Comparison of ENCODE assay signal across 10 mouse cellular contexts in the genomic region with DNA sequence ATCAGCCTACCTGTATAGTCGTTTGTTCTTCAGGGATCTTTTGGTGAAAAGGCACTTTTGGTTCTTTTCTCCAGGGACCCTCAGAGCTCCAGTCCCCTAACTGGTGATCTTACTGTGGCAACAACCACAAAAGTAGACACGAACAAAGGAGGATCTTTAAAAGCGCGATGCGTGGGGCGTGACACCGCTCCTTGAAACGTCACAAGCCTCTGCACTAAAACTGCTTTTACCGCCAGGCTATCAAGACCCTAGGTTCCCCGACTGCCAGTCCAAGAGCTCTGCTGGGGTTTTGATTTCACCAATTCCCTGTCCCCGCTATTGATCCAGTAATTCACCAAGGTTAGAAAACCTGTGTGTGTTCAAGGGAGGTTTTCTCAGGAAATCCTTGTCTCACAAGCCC. TPM values are rescaled to one million over a fixed set of nuclear protein-coding genes. Genes with fewer than 3 reads are reported as not detected.
DNase-seq lines count a peak whose midpoint lies in the region; ATAC-seq and TF ChIP-seq lines count a peak whose summit lies in the region.
"Had no signal": no experiment of that assay in that cellular context is flagged by ENCODE, and none has a peak within 500 bp of the region (broad histone marks: within the 10 kb centered on the region; RNA-seq: fewer than 3 reads in every experiment).

No protein-coding gene starts in this region.

- peak overlapping the region; percentile 58 for H3K4me3 ChIP-seq in heart, embryonic 12.5 days
- peak overlapping the region; percentile 33; the same call in 1 of the 2 replicates for H3K4me3 ChIP-seq in cortical plate, adult 2 months (ENCODE audit: insufficient read depth, low read length)
- peak overlapping the region; percentile 31 for H3K4me3 ChIP-seq in hindbrain, embryonic 15.5 days
- H3K4me3 ChIP-seq in midbrain, embryonic 15.5 days: peak overlapping the region; percentile 31

- H3K4me2 ChIP-seq in heart, embryonic 12.5 days: peak overlapping the region; percentile 89
- H3K4me2 ChIP-seq in hindbrain, embryonic 15.5 days: peak overlapping the region; percentile 54
- H3K4me2 ChIP-seq in midbrain, embryonic 15.5 days: peak overlapping the region; percentile 54

- peaks cover 52% of the 10 kb centered on the region for H3K27me3 ChIP-seq in heart, embryonic 12.5 days (replicated peaks)
- H3K27me3 ChIP-seq in hindbrain, embryonic 15.5 days: peaks cover 87% of the 10 kb centered on the region
- H3K27me3 ChIP-seq in midbrain, embryonic 15.5 days (replicated peaks): peaks cover 80% of the 10 kb centered on the region

- no peak for ATAC-seq in heart, embryonic 12.5 days (ENCODE audit: insufficient number of reproducible peaks, low FRiP score)
- no peak for ATAC-seq in hindbrain, embryonic 15.5 days (ENCODE audit: low FRiP score, low read depth)
- ATAC-seq in midbrain, embryonic 15.5 days (replicated peaks): no peak

- no peaks in the 10 kb centered on the region for H3K9me3 ChIP-seq in heart, embryonic 12.5 days (replicated peaks)
- no peaks in the 10 kb centered on the region for H3K9me3 ChIP-seq in hindbrain, embryonic 15.5 days
- no peaks in the 10 kb centered on the region for H3K9me3 ChIP-seq in midbrain, embryonic 15.5 days

- 2% methylated on average over 11 of the region's 11 CpGs for WGBS in heart, embryonic 12.5 days
- 3% methylated on average over 11 of the region's 11 CpGs for WGBS in hindbrain, embryonic 15.5 days
- 4% methylated on average over 11 of the region's 11 CpGs for WGBS in midbrain, embryonic 15.5 days

- no peak overlapping the region for H3K9ac ChIP-seq in heart, embryonic 12.5 days
- H3K9ac ChIP-seq in hindbrain, embryonic 15.5 days: no peak overlapping the region
- H3K9ac ChIP-seq in midbrain, embryonic 15.5 days: no peak overlapping the region

- DNase-seq in heart, postnatal 14 days: no peak
- DNase-seq in cerebellum, postnatal 36 days: no peak
- no peak for DNase-seq in cerebellum, postnatal 10 days
- no peak for DNase-seq in spleen, postnatal 10 days (ENCODE audit: low spot score in 2 of 2)
- DNase-seq: kidney, adult 11 months; right cerebral cortex, postnatal 14 days had no signal

- peaks cover 18% of the 10 kb centered on the region for H3K4me1 ChIP-seq in heart, embryonic 12.5 days (replicated peaks)
- H3K4me1 ChIP-seq in cortical plate, adult 2 months (ENCODE audit: control insufficient read depth, insufficient read depth, low read length): no peaks in the 10 kb centered on the region
- H3K4me1 ChIP-seq in hindbrain, embryonic 15.5 days (replicated peaks): peaks cover 29% of the 10 kb centered on the region
- peaks cover 27% of the 10 kb centered on the region for H3K4me1 ChIP-seq in midbrain, embryonic 15.5 days

- H3K36me3 ChIP-seq in heart, embryonic 12.5 days: no peaks in the 10 kb centered on the region
- H3K36me3 ChIP-seq in hindbrain, embryonic 15.5 days: no peaks in the 10 kb centered on the region
- no peaks in the 10 kb centered on the region for H3K36me3 ChIP-seq in midbrain, embryonic 15.5 days (replicated peaks)

- intact Hi-C loops in heart, postnatal 14 days (cut with DNase I): no loop called here

- TF ChIP-seq POLR2A in cortical plate, adult 2 months (IDR thresholded peaks at IDR 0.05; ENCODE audit: extremely low read depth, insufficient read depth, low read length): no peak

- H3K27ac ChIP-seq in heart, embryonic 12.5 days (ENCODE audit: poor library complexity, severe bottlenecking): no peak overlapping the region
- H3K27ac ChIP-seq in cortical plate, adult 2 months (ENCODE audit: insufficient read depth, low read length): no peak overlapping the region
- no peak overlapping the region for H3K27ac ChIP-seq in hindbrain, embryonic 15.5 days (replicated peaks)
- no peak overlapping the region for H3K27ac ChIP-seq in midbrain, embryonic 15.5 days

- no peak for TF ChIP-seq CTCF in cortical plate, adult 2 months (IDR thresholded peaks at IDR 0.05; ENCODE audit: extremely low read depth, insufficient read depth, low read length)

RNA-seq across cellular contexts. Expression of gene Zfp322a, which starts 59.0 kb away (rescaled TPM):
- polyA plus RNA-seq in heart, embryonic 12.5 days (2016; fragmentation: Nextera tagmentation; extraction: Ambion mirVana): 43.0 and 46.7 TPM in 2 replicates
- total RNA-seq in heart, postnatal 14 days (2021): 10 to 100 TPM; 18.8 to 21.7 TPM
- 14.3 and 14.8 TPM in 2 replicates for polyA plus RNA-seq in cortical plate, adult 2 months (2012; rRNA removed)
- polyA plus RNA-seq in hindbrain, embryonic 15.5 days (2015; fragmentation: Nextera tagmentation; extraction: Ambion mirVana): 42.8 and 46.5 TPM in 2 replicates
- polyA plus RNA-seq in midbrain, embryonic 15.5 days (2015; fragmentation: Nextera tagmentation; extraction: Ambion mirVana): 52.2 and 55.1 TPM in 2 replicates
